Mouse (Mus musculus): ENCODE measurements around the gene Gpr155.

The Gpr155 gene

GRCm38 (mm10) chr2:73322991-73323390 is 63.4 kb downstream of the Gpr155 start:
- in situ Hi-C loops (cut with MboI), result no loop called here

GRCm38 (mm10) chr2:73319218-73319617 is 67.2 kb downstream of the Gpr155 start:
- in situ Hi-C loops (cut with MboI), result no loop called here

DNA sequence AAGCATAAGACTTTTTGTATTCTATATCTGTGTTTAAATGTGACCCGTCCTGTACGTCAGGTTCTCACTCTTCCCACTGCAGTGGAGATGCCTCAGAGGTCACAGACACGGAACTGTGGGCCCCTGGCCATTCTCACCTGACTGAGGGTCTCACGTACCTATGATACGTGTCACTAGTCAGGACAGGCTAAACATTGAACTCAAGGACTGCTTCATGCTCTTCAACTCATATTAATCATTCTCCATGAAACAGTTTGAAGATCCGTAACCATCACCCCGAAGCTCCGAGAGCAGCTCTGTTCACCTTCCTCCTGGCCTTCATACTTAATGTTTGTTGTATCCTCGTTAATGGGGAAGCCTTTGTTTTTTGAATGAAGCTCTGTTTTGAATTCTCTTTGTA is 68.9 kb downstream of the Gpr155 start:
- in situ Hi-C loops (cut with MboI), result no loop called here

GRCm38 (mm10) chr2:73314311-73314710 is 72.1 kb downstream of the Gpr155 start:
- in situ Hi-C loops (cut with MboI), result no loop called here

- in situ Hi-C loops (cut with MboI), result no loop called here
Observed at GRCm38 (mm10) chr2:73313117-73313501, 73.3 kb downstream of the Gpr155 start.

- in situ Hi-C loops (cut with MboI), result no loop called here
Observed at GRCm38 (mm10) chr2:73312152-73313116, 73.9 kb downstream of the Gpr155 start, which contains the start of the genes Scrn3 and Cir1. Scrn3 (plus strand) TSS chr2:73312601. Cir1 (minus strand) TSS chr2:73312701.

GRCm38 (mm10) chr2:73306006-73306405 is 80.4 kb downstream of the Gpr155 start:
- in situ Hi-C loops (cut with MboI), result no loop called here

DNA sequence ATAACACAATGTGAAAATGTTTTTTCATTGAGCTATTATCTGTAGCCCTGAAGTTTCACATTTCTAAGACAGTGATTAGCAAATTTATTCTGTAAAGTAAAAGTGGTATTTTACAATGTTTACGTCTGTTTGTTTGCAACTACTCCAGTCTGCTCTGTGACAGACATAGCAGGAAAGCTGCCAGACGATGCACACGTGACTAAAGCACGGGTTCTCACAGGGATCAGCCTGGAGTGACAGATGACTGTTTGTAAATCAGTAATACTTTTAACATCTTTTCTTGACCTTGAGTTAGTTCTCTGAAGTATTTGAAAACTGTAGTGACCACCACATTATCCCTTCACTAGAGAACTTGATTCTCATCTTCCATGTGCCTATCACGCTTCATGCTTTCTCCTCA is 81.9 kb downstream of the Gpr155 start:
- in situ Hi-C loops (cut with MboI), result no loop called here

GRCm38 (mm10) chr2:73302722-73303121 is 83.7 kb downstream of the Gpr155 start:
- in situ Hi-C loops (cut with MboI), result no loop called here

GRCm38 (mm10) chr2:73301979-73302378 is 84.4 kb downstream of the Gpr155 start:
- in situ Hi-C loops (cut with MboI), result no loop called here

- in situ Hi-C loops (cut with MboI), result no loop called here
Observed at GRCm38 (mm10) chr2:73298841-73299240, 87.5 kb downstream of the Gpr155 start.

DNA sequence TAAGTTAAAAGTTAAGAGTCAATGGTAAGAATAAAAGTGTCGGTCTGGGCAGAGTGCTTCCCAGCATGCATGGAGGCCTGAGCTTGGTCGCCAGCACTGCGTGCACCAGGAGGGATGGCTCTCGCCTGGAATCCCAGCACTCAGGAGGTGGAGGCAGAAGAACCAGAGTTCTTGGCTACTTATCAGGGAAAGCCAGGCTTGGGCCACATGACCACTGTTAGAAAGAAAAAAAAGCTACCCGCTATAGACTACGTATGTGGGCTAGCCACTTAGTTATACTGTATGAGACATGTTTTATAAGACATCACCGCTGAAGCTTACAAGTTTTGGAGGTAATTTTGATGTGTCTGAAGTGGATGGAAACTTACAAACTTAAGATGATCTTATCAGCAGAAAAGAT is 88.2 kb downstream of the Gpr155 start:
- in situ Hi-C loops (cut with MboI), result no loop called here

DNA sequence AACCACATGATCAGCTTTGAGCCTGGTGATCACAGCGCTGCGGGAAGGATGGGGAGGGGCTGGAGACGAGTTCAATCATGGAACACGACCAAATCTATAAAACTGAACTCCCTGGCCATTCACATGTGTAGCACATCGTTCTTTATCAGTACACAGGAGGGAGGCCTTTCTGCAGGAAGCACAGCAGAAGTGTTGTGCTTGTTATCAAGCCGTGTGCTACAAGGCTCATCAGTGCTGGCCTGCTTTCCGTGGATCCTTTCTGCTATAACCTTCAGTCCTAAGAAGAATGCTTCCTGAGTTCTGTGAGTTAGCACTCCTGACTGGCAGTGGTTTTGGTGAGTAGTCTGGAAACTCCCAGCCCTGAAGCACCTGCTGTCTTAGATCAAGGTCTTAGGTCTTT is 91.3 kb downstream of the Gpr155 start:
- in situ Hi-C loops (cut with MboI), result no loop called here
